Mouse (Mus musculus): ENCODE measurements around the gene Vmn1r227. TPM values are rescaled to one million over a fixed set of nuclear protein-coding genes. Genes with fewer than 3 reads are reported as not detected.

The Vmn1r227 gene
- polyA plus RNA-seq (2014; fragmentation: Nextera tagmentation; extraction: Ambion mirVana): not detected in 2 replicates

DNA sequence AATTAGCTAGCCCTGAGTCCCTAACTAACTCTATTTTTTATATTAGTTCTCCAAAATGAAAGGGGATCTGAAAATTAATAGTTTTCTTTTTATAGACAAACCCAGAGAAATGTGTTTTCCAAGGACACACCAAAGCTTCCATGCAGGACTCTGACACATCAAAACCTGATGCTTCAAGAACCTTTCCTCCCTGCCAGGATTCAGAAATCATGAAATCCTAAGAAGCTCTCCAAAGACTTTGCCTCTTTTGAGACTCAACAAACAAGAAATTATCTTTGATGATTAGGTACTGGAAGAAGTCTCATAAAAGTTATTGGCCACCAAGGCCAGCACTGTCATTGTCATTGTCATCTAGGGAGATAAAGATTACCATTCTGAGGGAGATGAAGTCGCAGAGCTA is at the start of gene Vmn1r227:
Gene Vmn1r227 (plus strand): TSS at position 301 of the 400 bp plus-strand sequence.
- H3K4me1 ChIP-seq (ENCODE audit: control insufficient read depth, insufficient read depth, low read length): no peaks in the 10 kb centered on the region
- no peak within 1 kb of the TSS for H3K9ac ChIP-seq (replicated peaks; ENCODE audit: low read length)
- H3K4me3 ChIP-seq (ENCODE audit: low read depth, low read length): no peak within 1 kb of the TSS
- 34% methylated on average over 1 of the region's 1 CpGs for WGBS
- no peaks in the 10 kb centered on the region for H3K36me3 ChIP-seq (replicated peaks; ENCODE audit: control insufficient read depth, insufficient read depth, low read depth, low read length)
- no peaks in the 10 kb centered on the region for H3K27me3 ChIP-seq (ENCODE audit: control insufficient read depth, insufficient read depth, low read length)
- no peak for DNase-seq (ENCODE audit: low spot score)
- H3K27ac ChIP-seq (replicated peaks; ENCODE audit: low read depth, low read length): no peak within 1 kb of the TSS
- ATAC-seq (replicated peaks; ENCODE audit: insufficient number of reproducible peaks, low FRiP score, low TSS enrichment, low read depth): no peak
- no peaks in the 10 kb centered on the region for H3K9me3 ChIP-seq (replicated peaks; ENCODE audit: control insufficient read depth, low read length)
- H3K4me2 ChIP-seq (ENCODE audit: low read depth, low read length): no peak within 1 kb of the TSS

DNA sequence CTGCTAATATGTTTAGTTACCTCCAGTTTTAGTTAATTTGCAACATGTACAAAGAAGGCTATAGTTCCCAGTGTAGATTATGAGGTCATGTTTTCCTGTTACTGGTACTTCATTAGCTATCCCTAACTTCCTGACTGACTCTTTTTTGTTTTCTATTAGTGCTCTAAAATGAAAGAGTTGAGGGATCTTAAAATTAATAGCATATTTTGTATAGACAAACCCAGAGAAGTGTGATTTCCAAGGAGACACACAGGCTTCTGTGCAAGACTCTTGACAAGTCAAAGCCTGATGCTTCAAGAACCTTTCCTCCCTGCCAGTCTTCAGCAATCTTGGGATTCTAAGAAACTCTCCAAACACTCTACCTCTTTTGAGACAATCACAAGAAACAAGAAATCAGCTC is 47.1 kb upstream of the Vmn1r227 start, which contains the start of gene Vmn1r226:
Gene Vmn1r226 (plus strand): TSS at position 301 of the 400 bp plus-strand sequence.
- Histone ChIP-seq H3K4me3 (ENCODE audit: low read depth, low read length) (no peak within 1 kb of the TSS), H3K27ac (replicated peaks; ENCODE audit: low read depth, low read length) (no peak within 1 kb of the TSS), H3K36me3 (replicated peaks; ENCODE audit: control insufficient read depth, insufficient read depth, low read depth, low read length) (no peaks in the 10 kb centered on the region), H3K27me3 (ENCODE audit: control insufficient read depth, insufficient read depth, low read length) (no peaks in the 10 kb centered on the region), H3K4me2 (ENCODE audit: low read depth, low read length) (no peak within 1 kb of the TSS), H3K9me3 (replicated peaks; ENCODE audit: control insufficient read depth, low read length) (no peaks in the 10 kb centered on the region; the same call in 1 of the 2 replicates), H3K9ac (replicated peaks; ENCODE audit: low read length) (no peak within 1 kb of the TSS), H3K4me1 (ENCODE audit: control insufficient read depth, insufficient read depth, low read length) (no peaks in the 10 kb centered on the region)
- ATAC-seq (replicated peaks; ENCODE audit: insufficient number of reproducible peaks, low FRiP score, low TSS enrichment, low read depth): no peak
- DNase-seq (ENCODE audit: low spot score): no peak

DNA sequence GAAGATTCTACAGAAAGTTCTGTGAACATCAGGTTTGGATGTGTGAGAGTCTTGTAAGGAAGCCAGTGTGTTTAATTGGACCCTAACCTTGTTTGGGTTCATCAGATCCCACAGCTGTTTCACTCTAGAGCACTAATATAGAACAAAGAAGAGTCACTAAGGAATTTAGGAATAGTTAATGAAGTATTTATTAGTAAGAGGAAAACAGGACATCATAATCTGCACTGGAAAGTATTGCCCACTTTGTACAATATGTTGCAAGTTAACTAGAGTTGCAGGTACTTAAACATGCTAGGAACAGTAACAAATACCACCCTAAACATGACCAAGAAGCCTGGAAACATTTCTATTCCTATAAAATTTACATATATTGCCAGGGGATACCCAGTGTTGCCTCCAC is 56.4 kb downstream of the Vmn1r227 start, which contains the start of gene Vmn1r228:
Gene Vmn1r228 (minus strand): TSS at position 101 of the 400 bp plus-strand sequence.
- no peaks in the 10 kb centered on the region for H3K4me1 ChIP-seq (ENCODE audit: control insufficient read depth, insufficient read depth, low read length)
- H3K4me2 ChIP-seq (ENCODE audit: low read depth, low read length): no peak within 1 kb of the TSS
- H3K9me3 ChIP-seq (replicated peaks; ENCODE audit: control insufficient read depth, low read length): no peaks in the 10 kb centered on the region
- H3K36me3 ChIP-seq (replicated peaks; ENCODE audit: control insufficient read depth, insufficient read depth, low read depth, low read length): no peaks in the 10 kb centered on the region
- H3K27me3 ChIP-seq (ENCODE audit: control insufficient read depth, insufficient read depth, low read length): no peaks in the 10 kb centered on the region
- no peak for DNase-seq (ENCODE audit: low spot score)
- no peak for ATAC-seq (replicated peaks; ENCODE audit: insufficient number of reproducible peaks, low FRiP score, low TSS enrichment, low read depth)
- H3K27ac ChIP-seq (replicated peaks; ENCODE audit: low read depth, low read length): no peak within 1 kb of the TSS
- no peak within 1 kb of the TSS for H3K9ac ChIP-seq (replicated peaks; ENCODE audit: low read length)
- no peak within 1 kb of the TSS for H3K4me3 ChIP-seq (ENCODE audit: low read depth, low read length)

Other genes with a start within 250 kb of the Vmn1r227 start
- gene Vmn2r108, start 248.5 kb upstream of the Vmn1r227 start, polyA plus RNA-seq (2014; fragmentation: Nextera tagmentation; extraction: Ambion mirVana): not detected in 2 replicates
- not detected in 2 replicates for gene Vmn1r225, start 231.7 kb upstream of the Vmn1r227 start, polyA plus RNA-seq (2014; fragmentation: Nextera tagmentation; extraction: Ambion mirVana)
- not detected in 2 replicates for gene Vmn2r109, start 165.1 kb upstream of the Vmn1r227 start, polyA plus RNA-seq (2014; fragmentation: Nextera tagmentation; extraction: Ambion mirVana)
- 0.04 and 0.06 TPM in 2 replicates for gene Vmn2r110, start 133.4 kb upstream of the Vmn1r227 start, polyA plus RNA-seq (2014; fragmentation: Nextera tagmentation; extraction: Ambion mirVana)
- not detected in 2 replicates for gene Fpr-rs3, start 105.0 kb upstream of the Vmn1r227 start, polyA plus RNA-seq (2014; fragmentation: Nextera tagmentation; extraction: Ambion mirVana)
- gene Vmn1r226, start 47.0 kb upstream of the Vmn1r227 start, polyA plus RNA-seq (2014; fragmentation: Nextera tagmentation; extraction: Ambion mirVana): not detected in 2 replicates
- not detected in 2 replicates for gene Vmn1r228, start 56.3 kb downstream of the Vmn1r227 start, polyA plus RNA-seq (2014; fragmentation: Nextera tagmentation; extraction: Ambion mirVana)
- gene Vmn1r229, start 81.7 kb downstream of the Vmn1r227 start, polyA plus RNA-seq (2014; fragmentation: Nextera tagmentation; extraction: Ambion mirVana): not detected in 2 replicates
- not detected in 2 replicates for gene Vmn1r230, start 110.6 kb downstream of the Vmn1r227 start, polyA plus RNA-seq (2014; fragmentation: Nextera tagmentation; extraction: Ambion mirVana)
- gene Vmn1r231, start 175.2 kb downstream of the Vmn1r227 start, polyA plus RNA-seq (2014; fragmentation: Nextera tagmentation; extraction: Ambion mirVana): not detected in 2 replicates
- gene Vmn1r232, start 189.9 kb downstream of the Vmn1r227 start, polyA plus RNA-seq (2014; fragmentation: Nextera tagmentation; extraction: Ambion mirVana): not detected in 2 replicates
- gene Ppp2r1a, start 215.5 kb downstream of the Vmn1r227 start, polyA plus RNA-seq (2014; fragmentation: Nextera tagmentation; extraction: Ambion mirVana): 441 and 476 TPM in 2 replicates

Measured in embryonic facial prominence, embryonic 11.5 days (tissue).